Mouse (Mus musculus) E14TG2a.4 (cell line): Measurements from ENCODE around the gene Gm20917.
"Not testable (repeated sequence)": the region's sequence is repeated elsewhere in the genome, so short reads cannot be mapped to it uniquely, and the experiment has no call there.

Experiments
- H3K27me3 ChIP-seq: 2 replicates; pipeline ENCODE4 v1.6.1; 2014; ENCODE audit warnings: low read length, control low read depth; ENCODE audit not compliant: insufficient read depth
- H3K36me3 ChIP-seq: 2 replicates; pipeline ENCODE4 v1.6.1; 2014; ENCODE audit warnings: low read length, control low read depth; ENCODE audit not compliant: insufficient read depth
- H3K4me1 ChIP-seq: replicated peaks from 2 replicates; pipeline ENCODE4 v1.6.1; 2014; ENCODE audit warnings: low read depth, low read length, control low read depth
- H3K4me3 ChIP-seq: replicated peaks from 2 replicates; pipeline ENCODE4 v1.5.1; 2014; ENCODE audit warnings: mild to moderate bottlenecking, low read length
- H3K9me3 ChIP-seq: 2 replicates; pipeline ENCODE4 v1.6.1; 2014; ENCODE audit warnings: low read length, control low read depth

The Gm20917 gene

GRCm38 (mm10) chrY:79151022-79151421 is at the start of gene Gm20917:
Gm20917 (minus strand) TSS chrY:79151122.
- H3K4me3 ChIP-seq, H3K36me3 ChIP-seq, H3K9me3 ChIP-seq, H3K27me3 ChIP-seq, H3K4me1 ChIP-seq: not testable (repeated sequence)
